Mouse (Mus musculus) stomach, embryonic 15.5 days (tissue): ENCODE data around the gene Olfr1291-ps1. TPM values are rescaled to one million over a fixed set of nuclear protein-coding genes. Genes with fewer than 3 reads are reported as not detected.

Experiments
- ATAC-seq: fragments of 200-750 bp; cut with Nextera tagmentation; 2 replicates; pipeline ENCODE4 v1.8.0; 2017; ENCODE audit warnings: low read depth, moderate number of reproducible peaks, moderate TSS enrichment; ENCODE audit not compliant: insufficient read depth, low FRiP score
- H3K27ac ChIP-seq: fragments of 300-500 bp; sonication (generic); 2 replicates; pipeline ENCODE4 v1.5.1; 2015; ENCODE audit warnings: mild to moderate bottlenecking, inconsistent platforms
- H3K27me3 ChIP-seq: fragments of 300-500 bp; sonication (generic); replicated peaks from 2 replicates; pipeline ENCODE4 v1.6.1; 2015; ENCODE audit warnings: inconsistent platforms
- H3K36me3 ChIP-seq: fragments of 300-500 bp; sonication (generic); 2 replicates; pipeline ENCODE4 v1.6.1; 2015; ENCODE audit warnings: inconsistent platforms
- H3K4me1 ChIP-seq: fragments of 300-500 bp; sonication (generic); 2 replicates; pipeline ENCODE4 v1.6.1; 2015; ENCODE audit warnings: inconsistent platforms
- H3K4me2 ChIP-seq: fragments of 300-500 bp; sonication (generic); 2 replicates; pipeline ENCODE4 v1.6.1; 2015; ENCODE audit warnings: mild to moderate bottlenecking, inconsistent platforms
- H3K4me3 ChIP-seq: fragments of 300-500 bp; sonication (generic); replicated peaks from 2 replicates; pipeline ENCODE4 v1.5.1; 2015; ENCODE audit warnings: inconsistent platforms
- H3K9ac ChIP-seq: fragments of 300-500 bp; sonication (generic); 2 replicates; pipeline ENCODE4 v1.6.1; 2015; ENCODE audit warnings: inconsistent platforms
- H3K9me3 ChIP-seq: fragments of 300-500 bp; sonication (generic); 2 replicates; pipeline ENCODE4 v1.6.1; 2016; ENCODE audit warnings: inconsistent platforms
- WGBS: fragments of 180-500 bp; shearing (Covaris S2); methylation state at CpG from one replicate; pipeline ENCODE4 v1.1.7; 2015; 5-methylcytosine and 5-hydroxymethylcytosine counted together
- polyA plus RNA-seq: library from polyadenylated mRNA; unstranded; fragments of >200 nt; fragmentation: Nextera tagmentation; extraction: Ambion mirVana; gene quantifications from 2 replicates; pipeline ENCODE4 v1.2.1, GENCODE M21; 2015

Gene Olfr1291-ps1
- not detected in 2 replicates for polyA plus RNA-seq

DNA sequence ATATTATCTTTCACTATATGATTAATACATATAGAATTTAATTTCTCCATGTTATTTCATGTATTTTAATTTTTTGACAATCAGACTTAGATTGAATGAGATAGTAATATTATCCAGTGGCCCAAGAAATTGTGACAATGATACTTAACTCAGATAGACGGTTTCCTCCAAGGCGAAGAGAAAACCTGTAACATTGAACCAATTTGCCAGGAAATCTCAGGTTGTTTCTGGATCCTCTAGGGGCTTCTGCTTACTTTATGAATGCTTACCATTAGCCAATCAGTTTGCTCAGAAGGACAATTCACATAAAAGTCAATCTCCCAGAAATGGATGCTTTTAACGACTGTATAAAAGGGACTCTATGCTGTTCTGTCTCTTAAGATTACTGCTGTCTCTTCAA is at the start of gene Olfr1291-ps1:
Gene Olfr1291-ps1 (plus strand): TSS at position 301 of the 400 bp plus-strand sequence.
- no peaks in the 10 kb centered on the region for H3K36me3 ChIP-seq
- no peak within 1 kb of the TSS for H3K4me3 ChIP-seq
- 87% methylated on average over 3 of the region's 3 CpGs for WGBS
- H3K4me1 ChIP-seq, result no peaks in the 10 kb centered on the region
- H3K4me2 ChIP-seq, result no peak within 1 kb of the TSS
- no peaks in the 10 kb centered on the region for H3K27me3 ChIP-seq
- H3K9me3 ChIP-seq, result no peaks in the 10 kb centered on the region
- H3K9ac ChIP-seq, result no peak within 1 kb of the TSS
- H3K27ac ChIP-seq, result no peak within 1 kb of the TSS
- no peak for ATAC-seq

DNA sequence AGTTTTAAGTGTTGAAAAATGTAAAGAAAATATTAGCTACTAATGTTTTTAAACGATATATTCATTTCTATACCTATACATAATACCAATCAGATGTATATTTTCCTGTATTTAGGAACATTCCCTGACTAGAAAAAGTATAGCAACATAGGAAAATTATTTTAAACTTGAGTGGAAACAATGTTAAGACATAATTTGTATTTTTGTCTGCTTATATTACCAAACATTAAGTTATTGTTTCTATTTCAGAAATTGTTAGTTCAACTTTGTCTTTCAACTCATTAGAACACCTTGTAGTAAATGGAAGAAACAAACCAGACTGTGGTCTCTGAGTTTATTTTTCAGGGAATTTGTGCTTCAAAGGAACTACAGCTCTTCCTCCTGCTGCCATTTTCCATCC is 48.1 kb upstream of the Olfr1291-ps1 start, which contains the start of gene Olfr1287:
Gene Olfr1287 (plus strand): TSS at position 301 of the 400 bp plus-strand sequence.
- H3K4me3 ChIP-seq, result no peak within 1 kb of the TSS
- ATAC-seq, result no peak
- WGBS, result 63% methylated on average over 1 of the region's 1 CpGs
- H3K36me3 ChIP-seq, result no peaks in the 10 kb centered on the region
- no peaks in the 10 kb centered on the region for H3K9me3 ChIP-seq
- H3K27ac ChIP-seq, result no peak within 1 kb of the TSS
- no peaks in the 10 kb centered on the region for H3K27me3 ChIP-seq
- H3K4me2 ChIP-seq, result no peak within 1 kb of the TSS
- H3K4me1 ChIP-seq, result no peaks in the 10 kb centered on the region
- no peak within 1 kb of the TSS for H3K9ac ChIP-seq

GRCm38 (mm10) chr2:111473801-111474200 is 23.2 kb upstream of the Olfr1291-ps1 start, which contains the start of gene Olfr1288:
Gene Olfr1288, plus strand, starts transcription at chr2:111474101.
- Histone ChIP-seq H3K4me3 (no peak within 1 kb of the TSS), H3K9ac (no peak within 1 kb of the TSS), H3K9me3 (no peaks in the 10 kb centered on the region), H3K4me1 (no peaks in the 10 kb centered on the region), H3K4me2 (no peak within 1 kb of the TSS), H3K27ac (no peak within 1 kb of the TSS), H3K27me3 (no peaks in the 10 kb centered on the region), H3K36me3 (no peaks in the 10 kb centered on the region)
- ATAC-seq, result no peak
- 90% methylated on average over 1 of the region's 1 CpGs for WGBS

DNA sequence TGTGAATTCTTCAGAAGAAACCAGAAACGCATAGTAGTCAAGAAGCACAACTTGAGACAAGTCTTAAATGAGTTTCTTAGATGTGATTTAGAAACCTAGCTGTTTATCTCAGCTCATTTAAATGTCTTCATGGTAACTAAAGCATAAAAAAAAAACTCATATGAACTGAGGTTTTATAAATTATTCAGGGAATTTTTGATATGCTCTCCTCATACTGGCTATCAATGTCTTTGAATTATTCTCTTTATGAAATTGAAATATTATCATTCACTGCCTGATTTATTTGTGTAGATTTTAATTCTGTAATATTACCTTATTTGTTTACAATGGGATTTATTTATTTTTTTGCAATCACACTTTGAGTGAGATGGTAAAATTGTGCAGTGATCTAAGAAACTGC is 16.5 kb upstream of the Olfr1291-ps1 start, which contains the start of gene Olfr1289:
Gene Olfr1289 (plus strand): TSS at position 301 of the 400 bp plus-strand sequence.
- WGBS, result 60% methylated on average over 1 of the region's 1 CpGs
- no peaks in the 10 kb centered on the region for H3K36me3 ChIP-seq
- H3K4me3 ChIP-seq, result no peak within 1 kb of the TSS
- no peaks in the 10 kb centered on the region for H3K9me3 ChIP-seq
- H3K27ac ChIP-seq, result no peak within 1 kb of the TSS
- no peaks in the 10 kb centered on the region for H3K4me1 ChIP-seq
- no peaks in the 10 kb centered on the region for H3K27me3 ChIP-seq
- H3K4me2 ChIP-seq, result no peak within 1 kb of the TSS
- no peak within 1 kb of the TSS for H3K9ac ChIP-seq
- ATAC-seq, result no peak

GRCm38 (mm10) chr2:111493729-111494128 is 3.3 kb upstream of the Olfr1291-ps1 start, which contains the start of gene Olfr1290:
Gene Olfr1290, minus strand, starts transcription at chr2:111493829.
- Histone ChIP-seq H3K9me3 (no peaks in the 10 kb centered on the region), H3K36me3 (no peaks in the 10 kb centered on the region), H3K9ac (no peak within 1 kb of the TSS), H3K4me3 (no peak within 1 kb of the TSS), H3K27ac (no peak within 1 kb of the TSS), H3K27me3 (no peaks in the 10 kb centered on the region), H3K4me2 (no peak within 1 kb of the TSS), H3K4me1 (no peaks in the 10 kb centered on the region)
- no peak for ATAC-seq
- 66% methylated on average over 5 of the region's 5 CpGs for WGBS

DNA sequence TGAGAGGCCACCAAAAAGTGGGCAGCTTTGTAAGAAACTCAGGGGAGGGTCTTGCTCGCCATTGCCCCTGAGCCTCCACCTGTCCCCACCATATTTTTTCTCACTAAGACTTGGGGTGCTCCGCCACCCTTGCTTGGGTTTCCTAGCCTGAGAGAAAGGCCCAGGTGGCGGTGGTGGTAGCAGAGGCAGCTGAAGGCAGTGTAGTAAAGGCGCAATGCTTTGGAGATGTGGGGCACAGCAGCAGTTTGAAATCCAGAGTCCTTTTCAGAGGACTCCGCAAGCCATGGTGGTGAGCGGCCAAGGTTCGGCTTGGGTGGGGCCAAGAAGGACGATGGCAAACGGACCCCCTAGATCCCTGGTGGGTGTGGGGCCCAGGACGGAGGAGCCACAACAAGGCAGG is 20.5 kb downstream of the Olfr1291-ps1 start:
- no peaks in the 10 kb centered on the region for H3K9me3 ChIP-seq
- H3K36me3 ChIP-seq, result no peaks in the 10 kb centered on the region
- 94% methylated on average over 10 of the region's 10 CpGs for WGBS
- no peak overlapping the region for H3K4me3 ChIP-seq
- H3K4me2 ChIP-seq, result no peak overlapping the region
- ATAC-seq, result no peak
- H3K4me1 ChIP-seq, result no peaks in the 10 kb centered on the region
- H3K9ac ChIP-seq, result no peak overlapping the region
- H3K27me3 ChIP-seq, result no peaks in the 10 kb centered on the region
- H3K27ac ChIP-seq, result no peak overlapping the region

DNA sequence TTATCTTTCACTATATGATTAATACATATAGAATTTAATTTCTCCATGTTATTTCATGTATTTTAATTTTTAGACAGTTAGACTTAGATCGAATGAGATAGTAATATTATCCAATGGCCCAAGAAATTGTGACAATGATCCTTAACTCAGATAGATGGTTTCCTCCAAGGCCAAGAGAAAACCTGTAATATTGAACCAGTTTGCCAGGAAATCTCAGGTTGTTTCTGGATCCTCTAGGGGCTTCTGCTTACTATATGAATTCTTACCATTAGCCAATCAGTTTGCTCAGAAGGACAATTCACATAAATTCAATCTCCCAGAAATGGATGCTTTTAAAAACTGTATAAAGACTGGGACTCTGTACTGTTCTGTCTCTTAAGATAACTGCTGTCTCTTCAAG is 27.9 kb downstream of the Olfr1291-ps1 start, which contains the start of gene Olfr1293-ps:
Gene Olfr1293-ps (plus strand): TSS at position 301 of the 400 bp plus-strand sequence.
- H3K27me3 ChIP-seq, result no peaks in the 10 kb centered on the region
- ATAC-seq, result no peak
- no peak within 1 kb of the TSS for H3K4me2 ChIP-seq
- no peak within 1 kb of the TSS for H3K27ac ChIP-seq
- no peaks in the 10 kb centered on the region for H3K9me3 ChIP-seq
- H3K36me3 ChIP-seq, result no peaks in the 10 kb centered on the region
- H3K4me3 ChIP-seq, result no peak within 1 kb of the TSS
- H3K9ac ChIP-seq, result no peak within 1 kb of the TSS
- no peaks in the 10 kb centered on the region for H3K4me1 ChIP-seq
- 76% methylated on average over 1 of the region's 1 CpGs for WGBS

DNA sequence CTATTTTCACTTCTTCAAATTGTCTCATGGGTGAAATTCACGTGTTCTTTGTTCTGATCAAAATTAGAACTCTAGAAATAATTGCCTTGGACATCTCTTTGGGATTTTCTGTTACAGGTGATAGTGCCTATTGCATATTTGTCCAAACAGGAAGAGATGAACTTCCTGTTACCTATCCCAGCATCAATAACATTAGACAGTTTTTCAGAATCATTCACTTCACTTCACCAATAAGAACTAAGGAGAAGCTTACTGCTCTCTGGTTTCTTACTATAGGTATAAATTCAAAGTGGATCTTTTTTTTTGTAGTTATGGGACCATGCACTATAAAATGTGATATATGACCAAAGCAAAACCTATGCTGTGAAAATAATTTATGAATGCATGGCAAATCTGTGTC is 43.2 kb downstream of the Olfr1291-ps1 start, which contains the start of gene Olfr1294:
Gene Olfr1294 (minus strand): TSS at position 101 of the 400 bp plus-strand sequence.
- no peak for ATAC-seq
- Histone ChIP-seq H3K9me3 (no peaks in the 10 kb centered on the region), H3K9ac (no peak within 1 kb of the TSS), H3K27ac (no peak within 1 kb of the TSS), H3K27me3 (no peaks in the 10 kb centered on the region), H3K4me1 (no peaks in the 10 kb centered on the region), H3K4me2 (no peak within 1 kb of the TSS), H3K36me3 (no peaks in the 10 kb centered on the region), H3K4me3 (no peak within 1 kb of the TSS)
- WGBS, result 42% methylated on average over 1 of the region's 1 CpGs

Other genes with a start within 250 kb of the Olfr1291-ps1 start
- gene Olfr1276, start 242.7 kb upstream of the Olfr1291-ps1 start, polyA plus RNA-seq, result not detected in 2 replicates
- not detected in 2 replicates for gene Olfr1277, start 223.1 kb upstream of the Olfr1291-ps1 start, polyA plus RNA-seq
- not detected in 2 replicates for gene Olfr1278, start 207.0 kb upstream of the Olfr1291-ps1 start, polyA plus RNA-seq
- gene Olfr1279, start 196.5 kb upstream of the Olfr1291-ps1 start, polyA plus RNA-seq, result not detected in 2 replicates
- not detected in 2 replicates for gene Olfr1280, start 183.2 kb upstream of the Olfr1291-ps1 start, polyA plus RNA-seq
- not detected in 2 replicates for gene Olfr1281, start 170.7 kb upstream of the Olfr1291-ps1 start, polyA plus RNA-seq
- not detected in 2 replicates for gene Olfr1282, start 161.1 kb upstream of the Olfr1291-ps1 start, polyA plus RNA-seq
- not detected in 2 replicates for gene Olfr1283, start 130.4 kb upstream of the Olfr1291-ps1 start, polyA plus RNA-seq
- not detected in 2 replicates for gene Olfr1284, start 121.7 kb upstream of the Olfr1291-ps1 start, polyA plus RNA-seq
- gene Olfr1286, start 74.1 kb upstream of the Olfr1291-ps1 start, polyA plus RNA-seq, result not detected in 2 replicates
- gene Olfr1287, start 48.0 kb upstream of the Olfr1291-ps1 start, polyA plus RNA-seq, result not detected in 2 replicates
- not detected in 2 replicates for gene Olfr1288, start 23.1 kb upstream of the Olfr1291-ps1 start, polyA plus RNA-seq
- gene Olfr1289, start 16.4 kb upstream of the Olfr1291-ps1 start, polyA plus RNA-seq, result not detected in 2 replicates
- not detected in 2 replicates for gene Olfr1290, start 3.4 kb upstream of the Olfr1291-ps1 start, polyA plus RNA-seq
- not detected in 2 replicates for gene Olfr1293-ps, start 28.0 kb downstream of the Olfr1291-ps1 start, polyA plus RNA-seq
- gene Olfr1294, start 43.1 kb downstream of the Olfr1291-ps1 start, polyA plus RNA-seq, result not detected in 2 replicates
- not detected in 2 replicates for gene Olfr1295, start 72.5 kb downstream of the Olfr1291-ps1 start, polyA plus RNA-seq
- not detected in 2 replicates for gene Olfr1297, start 129.3 kb downstream of the Olfr1291-ps1 start, polyA plus RNA-seq
- not detected in 2 replicates for gene Olfr1298, start 152.0 kb downstream of the Olfr1291-ps1 start, polyA plus RNA-seq
- not detected in 2 replicates for gene Olfr1299, start 164.2 kb downstream of the Olfr1291-ps1 start, polyA plus RNA-seq